Mouse (Mus musculus): Measurements from ENCODE around the gene Tsc22d4.
A peak's percentile ranks its signal among the peaks of the same experiment; 100 is the strongest.

DNA sequence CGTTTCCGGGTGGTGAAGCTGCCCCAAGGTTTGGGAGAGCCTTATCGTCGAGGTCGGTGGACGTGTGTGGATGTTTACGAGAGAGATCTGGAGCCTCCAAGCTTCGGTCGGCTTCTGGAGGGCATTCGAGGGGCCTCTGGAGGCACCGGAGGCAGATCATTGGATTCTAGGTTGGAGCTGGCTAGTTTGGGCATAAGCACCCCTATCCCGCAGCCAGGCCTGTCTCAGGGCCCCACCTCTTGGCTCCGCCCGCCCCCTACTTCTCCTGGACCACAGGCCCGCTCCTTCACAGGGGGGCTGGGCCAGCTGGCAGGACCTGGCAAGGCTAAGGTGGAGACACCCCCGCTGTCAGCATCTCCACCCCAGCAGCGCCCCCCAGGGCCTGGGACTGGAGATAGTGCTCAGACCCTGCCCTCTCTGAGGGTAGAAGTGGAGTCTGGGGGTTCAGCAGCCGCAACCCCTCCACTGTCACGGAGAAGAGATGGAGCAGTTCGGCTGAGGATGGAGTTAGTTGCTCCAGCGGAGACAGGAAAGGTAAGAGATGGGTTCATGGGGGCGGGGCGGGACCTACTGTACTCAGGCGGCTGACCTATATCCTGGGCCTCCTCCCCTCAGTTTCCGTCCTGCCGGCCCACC, 1.9 kb downstream of the Tsc22d4 start:
- TF ChIP-seq CTCF (IDR thresholded peaks at IDR 0.05; ENCODE audit: low read depth) (peak; percentile 40), EP300 (IDR thresholded peaks at IDR 0.05; ENCODE audit: low read depth) (no peak)
